Mouse (Mus musculus) neural tube, embryonic 12.5 days (tissue): ENCODE results near the gene Spata32. TPM values are rescaled to one million over a fixed set of nuclear protein-coding genes. Genes with fewer than 3 reads are reported as not detected.

Experiments
- ATAC-seq: fragments of 200-750 bp; cut with Nextera tagmentation; 2 replicates; pipeline ENCODE4 v1.8.0; 2017; ENCODE audit warnings: low read depth, mild to moderate bottlenecking, moderate TSS enrichment, moderate library complexity; ENCODE audit not compliant: low FRiP score
- H3K27ac ChIP-seq: fragments of 300-500 bp; sonication (generic); 2 replicates; pipeline ENCODE4 v1.5.1; 2016
- H3K27me3 ChIP-seq: fragments of 300-500 bp; sonication (generic); replicated peaks from 2 replicates; pipeline ENCODE4 v1.6.1; 2016; ENCODE audit warnings: mild to moderate bottlenecking
- H3K36me3 ChIP-seq: fragments of 300-500 bp; sonication (generic); 2 replicates; pipeline ENCODE4 v1.6.1; 2016; ENCODE audit warnings: mild to moderate bottlenecking
- H3K4me1 ChIP-seq: fragments of 300-500 bp; sonication (generic); 2 replicates; pipeline ENCODE4 v1.6.1; 2016
- H3K4me2 ChIP-seq: fragments of 300-500 bp; sonication (generic); replicated peaks from 2 replicates; pipeline ENCODE4 v1.6.1; 2016; ENCODE audit warnings: mild to moderate bottlenecking
- H3K4me3 ChIP-seq: fragments of 300-500 bp; sonication (generic); 2 replicates; pipeline ENCODE4 v1.5.1; 2016
- H3K9ac ChIP-seq: fragments of 300-500 bp; sonication (generic); 2 replicates; pipeline ENCODE4 v1.6.1; 2016; ENCODE audit warnings: mild to moderate bottlenecking
- H3K9me3 ChIP-seq: fragments of 300-500 bp; sonication (generic); 2 replicates; pipeline ENCODE4 v1.6.1; 2016; ENCODE audit warnings: mild to moderate bottlenecking
- WGBS: fragments of 180-500 bp; shearing (Covaris S2); methylation state at CpG from one replicate; pipeline ENCODE4 v1.1.7; 2016; 5-methylcytosine and 5-hydroxymethylcytosine counted together
- polyA plus RNA-seq: library from polyadenylated mRNA; unstranded; fragments of >200 nt; fragmentation: Nextera tagmentation; extraction: Ambion mirVana; gene quantifications from 2 replicates; pipeline ENCODE4 v1.2.1, GENCODE M21; 2016

Gene Spata32
- polyA plus RNA-seq, 1 experiment from 2014 or later = 0.18 TPM

GRCm38 (mm10) chr11:103197340-103197739 lies 20.9 kb downstream of the Spata32 start:
- peaks cover 23% of the 10 kb centered on the region for H3K4me1 ChIP-seq
- no peak overlapping the region for H3K4me2 ChIP-seq
- WGBS = 86% methylated on average over 4 of the region's 4 CpGs
- no peak for ATAC-seq
- H3K9me3 ChIP-seq = no peaks in the 10 kb centered on the region
- no peak overlapping the region for H3K9ac ChIP-seq
- no peak overlapping the region for H3K27ac ChIP-seq
- no peaks in the 10 kb centered on the region for H3K36me3 ChIP-seq
- H3K27me3 ChIP-seq = peaks cover 99% of the 10 kb centered on the region
- no peak overlapping the region for H3K4me3 ChIP-seq

GRCm38 (mm10) chr11:103195656-103196055 lies 22.6 kb downstream of the Spata32 start:
- H3K4me2 ChIP-seq = no peak overlapping the region
- peaks cover 100% of the 10 kb centered on the region for H3K27me3 ChIP-seq
- H3K36me3 ChIP-seq = no peaks in the 10 kb centered on the region
- WGBS = 79% methylated on average over 5 of the region's 5 CpGs
- H3K4me3 ChIP-seq = no peak overlapping the region
- no peaks in the 10 kb centered on the region for H3K9me3 ChIP-seq
- ATAC-seq = no peak
- peaks cover 23% of the 10 kb centered on the region for H3K4me1 ChIP-seq
- H3K9ac ChIP-seq = no peak overlapping the region
- no peak overlapping the region for H3K27ac ChIP-seq

- Histone ChIP-seq H3K27ac (no peak overlapping the region), H3K4me2 (no peak overlapping the region), H3K9ac (no peak overlapping the region), H3K27me3 (peaks cover 99% of the 10 kb centered on the region), H3K36me3 (no peaks in the 10 kb centered on the region), H3K4me1 (peaks cover 23% of the 10 kb centered on the region), H3K9me3 (no peaks in the 10 kb centered on the region), H3K4me3 (no peak overlapping the region)
- WGBS = 90% methylated on average over 18 of the region's 18 CpGs
- no peak for ATAC-seq
Observed at GRCm38 (mm10) chr11:103195236-103195635, 23.0 kb downstream of the Spata32 start.

GRCm38 (mm10) chr11:103193825-103194168 lies 24.4 kb downstream of the Spata32 start:
- Histone ChIP-seq H3K27me3 (peaks cover 91% of the 10 kb centered on the region), H3K9me3 (no peaks in the 10 kb centered on the region), H3K9ac (no peak overlapping the region), H3K4me1 (peaks cover 12% of the 10 kb centered on the region; the same call in 1 of the 2 replicates), H3K36me3 (no peaks in the 10 kb centered on the region), H3K4me2 (no peak overlapping the region), H3K27ac (no peak overlapping the region), H3K4me3 (no peak overlapping the region)
- 25% methylated on average over 9 of the region's 9 CpGs for WGBS
- no peak for ATAC-seq

- Histone ChIP-seq H3K9ac (no peak overlapping the region), H3K9me3 (no peaks in the 10 kb centered on the region), H3K27me3 (peaks cover 85% of the 10 kb centered on the region), H3K4me3 (peak overlapping the region; percentile 24), H3K27ac (no peak overlapping the region), H3K4me1 (peaks cover 12% of the 10 kb centered on the region; the same call in 1 of the 2 replicates), H3K4me2 (peak overlapping the region; percentile 60), H3K36me3 (no peaks in the 10 kb centered on the region)
- no peak for ATAC-seq
- WGBS = 4% methylated on average over 44 of the region's 44 CpGs
Observed at GRCm38 (mm10) chr11:103192956-103193824, 25.0 kb downstream of the Spata32 start.

GRCm38 (mm10) chr11:103192230-103192955 lies 25.8 kb downstream of the Spata32 start:
- Histone ChIP-seq H3K27ac (no peak overlapping the region), H3K4me1 (peaks cover 12% of the 10 kb centered on the region; the same call in 1 of the 2 replicates), H3K27me3 (peaks cover 77% of the 10 kb centered on the region), H3K4me3 (peak overlapping the region; percentile 24), H3K9ac (no peak overlapping the region), H3K4me2 (peak overlapping the region; percentile 60), H3K9me3 (no peaks in the 10 kb centered on the region), H3K36me3 (no peaks in the 10 kb centered on the region)
- ATAC-seq = no peak
- 15% methylated on average over 28 of the region's 28 CpGs for WGBS

- no peaks in the 10 kb centered on the region for H3K9me3 ChIP-seq
- H3K27me3 ChIP-seq = peaks cover 15% of the 10 kb centered on the region
- H3K4me2 ChIP-seq = no peak overlapping the region
- H3K4me1 ChIP-seq = no peaks in the 10 kb centered on the region
- H3K27ac ChIP-seq = no peak overlapping the region
- no peak overlapping the region for H3K4me3 ChIP-seq
- H3K36me3 ChIP-seq = no peaks in the 10 kb centered on the region
- WGBS = 38% methylated on average over 2 of the region's 2 CpGs
- H3K9ac ChIP-seq = no peak overlapping the region
- no peak for ATAC-seq
Observed at GRCm38 (mm10) chr11:103184891-103185290, 33.3 kb downstream of the Spata32 start.

- Histone ChIP-seq H3K36me3 (no peaks in the 10 kb centered on the region), H3K4me3 (no peak overlapping the region), H3K9me3 (no peaks in the 10 kb centered on the region), H3K27ac (no peak overlapping the region), H3K9ac (no peak overlapping the region), H3K27me3 (peaks cover 12% of the 10 kb centered on the region; the same call in 1 of the 2 replicates), H3K4me2 (no peak overlapping the region), H3K4me1 (no peaks in the 10 kb centered on the region)
- no peak for ATAC-seq
- 85% methylated on average over 3 of the region's 3 CpGs for WGBS
Observed at GRCm38 (mm10) chr11:103181911-103182310, 36.3 kb downstream of the Spata32 start.

GRCm38 (mm10) chr11:103181349-103181748 lies 36.9 kb downstream of the Spata32 start:
- Histone ChIP-seq H3K4me2 (no peak overlapping the region), H3K4me1 (no peaks in the 10 kb centered on the region), H3K9me3 (no peaks in the 10 kb centered on the region), H3K36me3 (no peaks in the 10 kb centered on the region), H3K27me3 (peaks cover 12% of the 10 kb centered on the region; the same call in 1 of the 2 replicates), H3K4me3 (no peak overlapping the region), H3K27ac (no peak overlapping the region), H3K9ac (no peak overlapping the region)
- 75% methylated on average over 9 of the region's 9 CpGs for WGBS
- no peak for ATAC-seq

GRCm38 (mm10) chr11:103180426-103180825 lies 37.8 kb downstream of the Spata32 start:
- Histone ChIP-seq H3K4me3 (no peak overlapping the region), H3K4me2 (no peak overlapping the region), H3K4me1 (no peaks in the 10 kb centered on the region), H3K27me3 (peaks cover 12% of the 10 kb centered on the region; the same call in 1 of the 2 replicates), H3K9me3 (no peaks in the 10 kb centered on the region), H3K27ac (no peak overlapping the region), H3K36me3 (no peaks in the 10 kb centered on the region), H3K9ac (no peak overlapping the region)
- no peak for ATAC-seq
- WGBS = 71% methylated on average over 1 of the region's 1 CpGs

GRCm38 (mm10) chr11:103178748-103179147 lies 39.5 kb downstream of the Spata32 start:
- H3K27ac ChIP-seq = no peak overlapping the region
- 85% methylated on average over 8 of the region's 8 CpGs for WGBS
- no peaks in the 10 kb centered on the region for H3K36me3 ChIP-seq
- no peak for ATAC-seq
- no peaks in the 10 kb centered on the region for H3K9me3 ChIP-seq
- H3K27me3 ChIP-seq = peaks cover 14% of the 10 kb centered on the region
- H3K4me3 ChIP-seq = no peak overlapping the region
- no peak overlapping the region for H3K4me2 ChIP-seq
- no peaks in the 10 kb centered on the region for H3K4me1 ChIP-seq
- no peak overlapping the region for H3K9ac ChIP-seq

- no peak overlapping the region for H3K9ac ChIP-seq
- H3K4me1 ChIP-seq = no peaks in the 10 kb centered on the region
- H3K27ac ChIP-seq = no peak overlapping the region
- WGBS = 80% methylated on average over 15 of the region's 15 CpGs
- no peak for ATAC-seq
- H3K36me3 ChIP-seq = no peaks in the 10 kb centered on the region
- H3K9me3 ChIP-seq = no peaks in the 10 kb centered on the region
- H3K4me2 ChIP-seq = no peak overlapping the region
- no peak overlapping the region for H3K4me3 ChIP-seq
- H3K27me3 ChIP-seq = peaks cover 22% of the 10 kb centered on the region
Observed at GRCm38 (mm10) chr11:103177815-103178485, 40.3 kb downstream of the Spata32 start.
